Mouse (Mus musculus) kidney, postnatal 14 days (tissue): ENCODE data around the gene Mgst2.
A peak's percentile ranks its signal among the peaks of the same experiment; 100 is the strongest.

ENCODE experiments used
- DNase-seq: peaks from one replicate; pipeline ENCODE4 v3.0.0; 2022; ENCODE audit warnings: mixed read lengths

Gene Mgst2

DNA sequence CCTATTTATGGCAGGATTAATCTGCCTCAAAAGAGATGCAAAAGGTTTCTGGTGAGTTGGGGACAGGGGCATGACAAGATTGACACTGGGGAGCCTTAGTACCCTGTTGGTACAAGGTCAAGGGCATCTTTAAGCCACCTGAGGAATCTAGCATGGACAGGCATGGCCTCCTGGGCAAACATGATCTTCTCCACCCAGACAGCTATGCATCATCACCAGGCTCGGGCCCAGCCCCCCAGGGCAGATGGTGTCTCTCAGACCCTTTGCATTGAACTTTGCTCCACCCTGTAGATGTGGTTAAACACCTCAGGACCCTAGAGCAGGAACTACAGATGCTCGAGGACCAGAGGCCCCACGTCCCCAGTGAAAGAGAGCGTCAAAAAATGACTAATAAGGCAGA is at the start of gene Mgst2:
Gene Mgst2, plus strand, starts transcription at position 301 of the 400 bp plus-strand sequence.
- DNase-seq = no peak

DNA sequence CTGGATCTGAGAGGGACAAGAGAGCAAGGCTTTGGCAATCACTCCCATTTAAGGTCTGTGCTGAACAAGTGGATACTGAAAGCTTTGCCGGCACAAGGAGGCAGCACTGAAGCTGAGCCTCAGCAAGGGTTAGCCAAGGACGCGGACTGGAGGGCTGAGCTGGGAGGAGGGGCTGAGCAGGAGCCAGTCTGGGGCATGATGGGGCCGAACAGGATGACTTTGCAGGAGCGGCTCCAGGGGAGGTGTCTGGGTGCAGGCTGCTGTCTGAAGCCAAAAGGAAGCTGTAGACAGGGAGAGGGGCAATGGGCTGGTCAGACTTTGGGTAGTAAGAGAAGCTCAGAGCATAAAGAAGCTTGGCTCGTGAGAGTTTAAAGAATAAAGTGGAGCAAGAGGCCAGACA is 48.2 kb upstream of the Mgst2 start:
- DNase-seq = peak; percentile 80

DNA sequence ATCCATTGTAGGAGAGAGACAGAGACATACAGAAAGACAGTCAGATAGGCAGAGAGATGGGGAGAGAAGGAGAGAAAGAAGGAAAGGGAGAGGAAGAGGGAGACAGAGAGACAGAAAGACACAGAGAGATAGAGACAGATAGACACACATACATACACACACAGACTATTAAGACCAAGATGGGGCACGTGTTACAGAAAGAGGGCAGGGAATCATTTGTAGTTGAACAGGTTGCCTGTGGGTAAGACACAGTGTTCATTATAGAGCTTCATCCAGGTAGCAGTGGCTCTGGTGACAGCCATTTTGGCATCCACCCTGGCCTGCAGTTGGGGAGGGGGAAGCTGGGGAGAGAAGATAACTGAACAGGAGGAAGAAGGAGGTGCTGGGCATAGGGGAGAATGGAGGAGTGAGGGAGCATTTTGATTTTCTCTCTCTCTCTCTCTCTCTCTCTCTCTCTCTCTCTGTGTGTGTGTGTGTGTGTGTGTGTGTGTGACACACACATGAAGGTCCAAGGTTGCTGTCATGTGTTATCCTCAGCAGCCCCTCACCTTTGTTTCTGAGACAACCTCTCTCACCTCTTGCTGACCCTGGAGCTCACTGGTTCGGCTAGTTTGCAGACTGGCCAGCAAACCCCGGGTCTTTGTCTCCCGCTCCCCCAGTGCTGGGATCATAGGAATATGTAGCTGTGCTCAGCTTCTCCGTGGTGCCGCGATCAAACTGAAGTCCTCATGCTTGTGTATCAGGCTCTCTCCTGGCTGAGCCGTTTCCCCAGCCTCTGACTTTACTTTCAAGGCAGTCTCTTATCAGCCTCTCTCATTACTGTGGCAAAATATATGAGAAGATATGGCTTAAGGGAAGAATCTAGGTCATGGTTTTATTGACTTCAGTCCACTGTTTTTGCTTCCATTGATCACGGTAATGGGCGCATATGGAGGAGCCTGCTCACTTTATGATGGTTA is 47.5 kb upstream of the Mgst2 start:
- DNase-seq = no peak

DNA sequence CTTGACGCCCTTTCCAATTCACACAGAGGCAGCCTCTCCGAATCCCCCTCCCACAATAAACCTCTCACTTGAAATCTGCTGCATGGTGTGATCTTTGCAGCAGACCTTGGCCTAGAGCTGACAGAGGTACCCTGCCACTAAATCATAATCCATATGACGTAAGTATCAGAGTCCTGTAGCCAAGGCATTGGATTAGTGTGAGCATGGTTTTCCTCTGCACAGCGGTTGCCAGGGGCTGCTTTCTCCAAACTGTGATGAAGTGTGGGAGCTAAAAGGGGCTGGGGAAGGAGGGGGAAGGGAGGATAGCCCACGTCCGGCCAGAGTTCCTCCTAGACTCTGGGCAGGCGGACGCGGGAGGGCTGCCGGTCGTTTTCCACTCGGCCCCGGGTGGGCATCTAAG is 45.9 kb upstream of the Mgst2 start:
- DNase-seq = no peak

DNA sequence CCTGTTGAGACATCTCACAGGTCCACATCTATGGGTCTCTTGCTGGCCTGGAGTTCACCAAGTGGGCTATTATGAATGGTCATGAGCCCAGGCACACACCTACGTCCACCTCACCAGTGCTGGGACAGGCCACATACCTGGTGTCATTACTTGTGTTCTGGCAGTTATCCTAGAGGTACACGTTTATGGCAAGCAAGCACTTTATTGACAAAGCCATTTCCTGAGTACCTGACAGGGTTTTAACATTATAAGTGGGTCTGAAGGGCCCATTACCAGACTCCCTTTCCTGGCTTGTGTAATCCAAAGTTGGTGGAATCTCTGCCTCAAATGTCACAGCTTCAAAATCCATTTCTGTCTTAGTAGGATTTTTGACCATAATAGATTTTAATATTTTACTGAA is 36.2 kb upstream of the Mgst2 start:
- no peak for DNase-seq

DNA sequence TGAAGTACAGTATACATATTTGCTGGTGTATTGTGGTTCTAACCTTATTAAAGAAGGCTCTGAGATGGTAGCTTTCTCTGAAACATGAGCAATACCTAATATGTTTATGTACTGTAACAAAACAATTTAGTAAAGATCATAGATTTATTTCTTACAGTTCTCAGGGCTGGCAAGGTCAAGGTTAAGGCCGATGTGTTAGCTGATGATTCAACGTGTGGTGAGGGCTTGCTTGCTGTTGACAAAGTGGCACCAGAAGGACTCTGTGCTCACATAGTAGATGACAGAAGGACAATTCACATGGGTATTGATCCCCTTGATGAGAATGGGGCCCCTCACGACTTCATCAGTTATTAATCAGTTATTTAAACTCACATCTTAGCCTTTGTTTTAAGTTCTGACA is 32.4 kb upstream of the Mgst2 start:
- no peak for DNase-seq

DNA sequence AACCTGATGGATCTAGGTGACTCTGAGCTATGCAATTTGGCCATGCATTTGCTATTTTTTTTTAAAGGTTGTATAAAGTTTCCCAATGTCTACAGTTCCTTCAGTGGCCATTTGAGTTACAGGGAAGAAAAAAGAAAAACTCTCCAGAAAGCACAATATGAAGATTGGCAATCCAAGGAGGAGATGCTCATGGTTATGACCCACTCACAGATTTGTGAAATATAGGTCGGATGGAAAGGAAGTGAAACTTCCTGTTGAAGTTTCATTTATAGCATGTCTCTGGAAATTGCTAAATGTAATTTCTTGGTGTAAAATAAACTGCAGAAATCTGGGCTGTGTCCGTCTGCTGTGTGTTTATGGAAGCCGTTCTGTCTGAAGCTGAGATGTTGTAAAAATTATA is 31.2 kb upstream of the Mgst2 start:
- no peak for DNase-seq

DNA sequence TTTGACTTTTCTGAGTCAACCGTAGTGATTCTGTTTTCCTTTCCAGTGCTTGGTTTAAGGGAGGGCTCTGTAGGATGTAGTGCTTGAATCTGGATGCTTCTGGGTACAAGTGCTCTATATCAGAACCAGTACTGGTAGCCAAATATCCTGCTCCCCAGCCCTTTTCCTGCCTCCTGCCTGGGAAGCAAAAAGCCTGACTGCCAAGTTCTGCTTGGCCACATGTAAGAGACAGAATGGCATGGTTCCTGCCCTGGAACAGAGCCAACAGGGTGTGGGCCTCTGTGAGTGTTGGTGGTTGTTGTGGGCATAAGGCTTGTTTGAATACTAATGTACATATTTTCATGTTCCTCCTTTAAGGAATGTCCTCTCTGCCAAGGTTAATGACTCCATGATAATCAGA is 29.4 kb upstream of the Mgst2 start:
- no peak for DNase-seq

DNA sequence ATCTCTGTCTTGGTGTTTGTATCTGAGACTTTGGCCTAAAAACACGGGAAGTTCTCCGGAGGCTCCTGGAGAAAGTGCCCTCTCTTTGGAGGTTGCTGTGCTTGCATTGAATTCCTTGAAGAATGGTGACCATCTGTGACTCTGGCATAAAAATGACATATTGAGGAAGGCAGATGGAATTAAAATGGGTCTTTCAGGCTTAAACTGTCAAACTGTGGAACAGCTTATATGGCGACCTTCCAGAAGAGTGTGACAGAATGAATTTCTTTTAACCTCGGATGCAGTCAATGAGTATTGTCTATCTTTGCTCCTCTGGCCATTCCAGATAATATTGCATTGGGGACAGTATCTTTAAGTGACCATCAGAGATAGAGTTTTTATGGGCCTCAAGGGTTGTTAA is 28.2 kb upstream of the Mgst2 start:
- no peak for DNase-seq

DNA sequence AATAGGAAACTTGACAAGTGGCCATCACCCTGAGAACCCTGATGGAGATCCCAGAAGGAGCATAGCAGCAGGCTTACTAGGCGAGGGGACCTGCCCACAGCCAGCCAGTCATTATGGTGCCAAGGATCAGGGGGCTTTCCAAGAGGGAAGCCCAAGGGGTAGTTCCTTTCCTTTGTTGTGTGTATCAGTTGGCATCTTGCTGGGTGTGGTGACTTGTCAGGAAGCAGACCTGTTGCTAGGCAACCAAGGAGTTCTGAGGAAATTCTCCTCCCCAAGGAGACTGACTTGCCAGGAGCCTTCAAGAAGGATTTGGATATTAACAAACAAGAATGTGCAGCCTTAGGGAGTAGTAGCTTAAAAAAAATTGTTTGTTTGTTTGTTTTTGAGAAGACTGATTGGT is 25.7 kb upstream of the Mgst2 start:
- DNase-seq = peak; percentile 17

DNA sequence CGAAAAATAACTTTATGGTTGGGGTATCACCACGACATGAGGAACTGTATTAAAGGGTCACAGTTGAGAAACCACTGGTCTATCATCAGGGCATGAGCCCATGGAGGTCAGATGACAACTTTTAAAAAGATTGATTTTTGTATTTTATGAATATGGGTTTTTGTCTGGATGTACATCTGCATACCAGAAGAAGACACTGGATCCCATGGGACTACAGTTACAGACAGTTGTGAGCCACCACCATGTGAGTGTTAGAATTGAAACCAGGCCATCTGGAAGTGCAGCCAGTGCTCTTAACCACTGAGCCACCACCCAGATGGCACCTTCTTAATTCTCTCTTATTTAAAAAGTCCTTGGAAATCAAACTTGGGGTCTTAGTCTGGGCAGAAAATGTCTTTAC is 24.2 kb upstream of the Mgst2 start:
- DNase-seq = no peak

DNA sequence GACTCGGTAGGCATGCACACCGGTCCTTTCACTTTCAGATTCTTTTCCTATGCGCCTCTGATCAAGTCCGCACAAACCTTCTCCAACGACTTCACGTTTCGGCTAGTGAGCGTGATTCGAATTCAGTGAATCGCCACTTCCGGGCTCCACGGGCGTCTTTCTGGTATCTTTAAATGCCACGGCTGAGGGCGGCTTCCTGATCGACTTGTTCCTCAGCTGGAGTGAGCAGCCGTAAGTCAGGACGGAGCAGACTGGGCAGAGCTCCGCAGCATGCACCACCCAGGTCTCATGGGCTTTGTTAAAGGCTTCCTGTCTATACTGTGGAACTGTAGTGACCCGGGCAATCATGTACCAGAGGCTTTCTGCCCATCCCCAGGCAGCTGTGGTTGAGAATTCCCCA is 23.5 kb upstream of the Mgst2 start:
- no peak for DNase-seq

DNA sequence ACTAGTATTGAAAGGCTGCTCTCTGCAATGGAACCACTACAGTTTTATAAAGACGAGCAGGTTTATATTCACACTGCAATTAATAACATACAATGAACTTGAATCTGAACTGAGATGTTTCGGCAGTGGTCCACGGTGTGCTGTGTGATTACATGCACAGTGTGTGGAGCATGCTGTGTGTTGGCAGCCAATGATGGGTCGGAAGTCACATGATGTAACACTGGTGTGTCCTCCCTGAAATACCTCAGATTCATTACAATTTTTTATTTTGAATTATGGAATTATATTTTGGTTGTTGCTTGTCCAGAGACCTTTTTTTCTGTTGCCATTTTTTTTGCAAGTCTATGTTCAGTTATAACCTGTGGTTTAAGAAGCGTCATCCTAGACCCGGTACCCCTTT is 22.8 kb upstream of the Mgst2 start:
- no peak for DNase-seq

DNA sequence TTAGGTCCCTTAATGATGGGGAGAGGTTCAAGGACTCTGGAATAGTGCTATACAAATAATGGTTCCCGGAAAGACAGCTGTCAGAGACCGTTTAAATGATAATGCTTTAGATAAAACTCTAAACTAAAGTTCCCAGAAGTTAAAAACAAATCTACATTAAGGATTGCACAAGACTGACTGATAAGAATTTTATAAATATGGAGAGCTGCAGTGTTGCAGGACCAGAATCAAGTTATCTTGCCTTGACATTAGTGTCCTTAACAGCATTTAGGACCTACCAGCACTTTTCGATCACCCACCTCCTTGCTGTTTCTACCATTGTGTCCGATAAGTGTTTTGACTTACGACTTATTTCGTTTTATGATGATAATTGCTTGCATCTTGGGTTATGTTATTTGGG is 21.9 kb upstream of the Mgst2 start:
- no peak for DNase-seq

DNA sequence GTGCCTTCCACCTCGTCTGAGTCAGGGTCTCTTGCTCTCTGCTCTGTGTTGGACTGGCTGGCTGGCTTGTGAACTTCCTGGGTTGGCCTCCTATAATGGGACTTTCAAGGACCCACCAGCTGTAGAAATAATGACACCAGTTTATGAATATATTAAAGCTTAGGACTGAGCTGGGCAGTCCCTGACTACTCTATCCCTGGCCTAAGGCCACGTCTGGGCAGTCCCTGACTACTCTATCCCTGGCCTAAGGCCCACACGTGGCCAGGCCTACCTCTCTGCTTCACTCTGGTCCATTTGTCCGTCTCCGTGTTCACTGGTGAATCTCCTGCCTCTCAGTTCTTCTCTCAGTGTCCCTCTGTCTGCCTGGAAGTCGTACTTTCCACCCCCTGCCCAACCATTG is 14.7 kb upstream of the Mgst2 start:
- DNase-seq = no peak

DNA sequence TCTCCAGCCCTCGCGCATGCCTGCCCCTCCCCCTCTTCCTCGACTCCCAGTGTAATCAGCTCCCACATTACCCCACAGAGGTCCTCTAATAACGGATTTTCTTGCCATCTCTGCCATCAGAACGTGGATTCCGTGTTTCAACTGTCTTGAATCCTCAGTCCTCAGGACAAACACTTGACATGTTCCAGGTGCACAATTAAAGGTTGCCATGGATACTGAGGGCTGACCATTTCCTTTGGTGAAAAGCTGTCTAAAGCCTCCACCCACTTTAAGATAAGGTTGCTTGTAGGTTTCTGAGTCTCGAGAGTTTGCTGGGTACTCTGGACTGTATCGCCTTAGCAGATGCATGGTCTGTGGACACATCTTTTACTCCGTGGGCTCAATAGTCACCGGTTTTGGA is 13.9 kb upstream of the Mgst2 start:
- DNase-seq = no peak

DNA sequence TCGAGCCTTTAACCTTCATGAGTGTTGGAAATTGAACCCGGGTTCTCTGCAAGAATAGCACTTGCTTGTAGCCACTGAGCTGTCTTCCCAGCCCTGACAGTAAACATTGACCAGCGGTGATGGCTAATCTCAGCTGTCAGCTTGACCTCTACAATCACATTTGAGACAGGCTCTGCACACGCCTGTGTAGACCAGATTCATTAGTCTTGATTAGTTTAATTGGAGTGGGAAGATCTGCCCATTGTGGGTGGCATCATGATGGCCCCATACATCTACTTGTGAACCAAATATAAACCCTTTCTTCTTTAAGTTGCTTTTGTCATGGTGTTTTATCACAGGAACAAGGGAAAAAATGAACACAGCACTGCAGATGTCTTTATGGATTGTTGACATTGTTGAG is 12.8 kb upstream of the Mgst2 start:
- DNase-seq = no peak

DNA sequence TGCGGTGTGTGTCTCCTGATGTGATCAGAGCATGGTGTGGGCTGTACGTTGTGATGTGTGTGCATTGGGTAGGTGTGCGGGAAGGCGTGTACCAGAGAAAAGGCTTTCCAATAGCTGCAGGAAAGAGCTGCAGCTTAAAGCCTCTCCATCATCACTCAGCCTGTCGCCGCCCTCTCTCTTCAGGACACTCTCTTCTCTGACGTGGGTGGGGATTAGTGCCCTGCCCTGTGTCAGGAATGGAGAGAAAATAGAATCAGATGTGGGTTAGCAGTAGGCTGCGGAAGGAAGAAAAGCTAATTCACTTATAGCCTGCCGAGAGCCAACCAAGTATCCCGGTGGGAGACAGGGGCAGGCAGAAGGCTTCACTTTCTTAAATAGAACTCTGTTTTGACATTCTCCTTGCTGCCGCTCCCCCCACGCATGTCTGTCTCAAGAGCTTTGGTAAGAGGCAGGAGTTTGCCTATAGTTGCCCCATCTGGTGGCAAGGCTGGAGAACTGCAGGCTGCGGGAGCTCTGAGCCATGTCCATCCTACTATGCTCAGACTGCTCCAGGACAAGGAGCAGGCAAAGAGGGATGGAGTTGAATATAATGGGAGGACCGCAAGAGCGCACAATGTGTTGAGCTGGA is 12.0 kb upstream of the Mgst2 start:
- DNase-seq = peak; percentile 81

DNA sequence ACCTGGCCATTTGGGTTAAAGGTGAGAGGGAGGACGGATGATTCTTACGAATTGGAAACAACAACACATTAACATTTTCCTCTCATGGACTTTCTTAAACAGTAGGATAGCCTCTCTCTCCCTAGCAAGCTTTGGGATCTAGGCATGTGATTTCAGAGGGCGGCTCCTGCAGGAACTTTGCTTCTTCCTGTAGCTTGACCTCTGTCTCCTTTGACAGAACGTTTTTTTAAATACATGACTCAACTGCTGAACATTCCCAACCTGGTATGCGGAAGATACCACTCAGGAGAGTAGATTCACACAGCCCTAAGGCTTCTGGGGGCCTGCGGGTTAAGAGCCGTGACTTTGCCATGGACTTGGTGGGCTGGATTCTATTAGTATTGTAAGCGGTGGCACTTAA is 10.7 kb upstream of the Mgst2 start:
- peak; percentile 50 for DNase-seq

DNA sequence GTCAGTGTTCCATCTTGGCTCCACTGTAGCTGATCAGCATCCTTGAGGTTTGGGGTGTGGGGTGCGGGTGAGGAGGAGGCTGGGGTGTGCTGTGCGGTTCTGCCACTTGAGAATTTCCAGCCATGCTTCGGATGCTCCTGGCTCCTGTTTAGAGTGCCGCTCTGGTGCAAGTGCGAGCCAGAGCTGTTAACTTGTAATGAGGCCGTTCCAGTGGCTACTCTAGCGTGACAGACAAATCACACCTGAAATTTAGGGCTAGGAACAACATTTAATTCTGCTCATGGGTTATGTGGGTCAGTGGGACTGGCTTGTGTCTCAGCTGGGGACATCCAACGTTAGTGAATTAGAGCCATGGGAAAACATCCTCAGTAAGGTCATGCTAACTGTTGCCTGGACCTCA is 10.2 kb upstream of the Mgst2 start:
- DNase-seq = peak; percentile 31

DNA sequence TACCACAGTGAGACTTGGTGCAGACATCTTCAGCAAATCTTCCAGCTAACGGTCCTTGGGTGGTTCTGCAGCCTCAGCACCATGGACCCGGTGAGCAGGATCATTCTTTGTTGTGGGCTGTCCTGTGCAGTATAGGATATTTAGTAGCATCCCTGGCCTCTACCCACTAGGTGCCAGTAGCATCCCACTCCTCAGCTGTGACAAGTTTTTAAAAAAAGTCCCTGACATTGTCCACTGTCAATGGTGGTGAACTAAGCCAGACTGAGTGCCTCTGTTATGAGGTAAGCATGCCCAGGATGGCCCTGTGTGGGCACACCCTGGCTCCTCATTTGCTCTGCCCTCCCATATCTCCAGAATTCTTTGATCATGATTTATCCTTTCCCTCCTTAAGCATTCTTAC is 9.0 kb upstream of the Mgst2 start:
- no peak for DNase-seq

DNA sequence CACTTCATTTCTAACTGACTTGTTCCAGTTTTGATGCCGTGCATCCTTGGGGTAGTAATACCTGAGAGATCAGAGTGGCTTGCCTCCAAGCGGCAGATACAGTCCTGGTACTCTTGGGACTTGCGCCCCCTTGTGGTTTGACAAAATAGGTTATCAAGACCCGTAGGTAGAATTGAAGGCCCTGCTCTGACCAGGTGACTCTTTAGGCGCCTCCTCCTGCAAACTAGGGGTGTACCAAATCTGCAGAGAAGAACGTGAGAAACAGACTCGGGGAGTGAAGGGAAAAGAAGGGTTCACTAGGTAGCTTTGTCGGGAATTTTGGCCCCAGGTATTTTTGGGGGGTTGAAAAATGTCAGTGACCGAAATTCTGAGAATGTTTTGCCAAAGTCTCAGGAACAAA is 7.9 kb upstream of the Mgst2 start:
- DNase-seq = peak; percentile 87

DNA sequence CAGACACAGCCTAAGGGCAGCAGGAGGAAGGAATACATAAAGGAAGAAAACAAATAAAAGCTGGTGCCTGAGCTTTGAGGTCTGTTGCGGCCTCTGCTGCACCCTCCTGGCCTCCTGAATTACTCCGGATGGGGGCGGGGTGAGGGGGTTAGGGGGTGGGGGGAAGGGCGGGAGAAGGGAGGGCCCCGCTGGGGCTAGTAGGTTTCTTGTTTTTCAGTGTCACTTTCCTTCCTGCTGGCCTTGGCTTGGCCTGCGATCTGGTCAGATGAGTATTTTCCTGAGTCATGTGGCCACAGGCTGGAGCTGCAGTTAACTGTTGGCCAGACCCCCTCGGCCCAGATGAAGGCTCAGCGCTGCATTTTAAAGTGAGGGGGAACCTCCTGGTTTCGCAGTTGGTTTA is 7.5 kb upstream of the Mgst2 start:
- DNase-seq = peak; percentile 61

DNA sequence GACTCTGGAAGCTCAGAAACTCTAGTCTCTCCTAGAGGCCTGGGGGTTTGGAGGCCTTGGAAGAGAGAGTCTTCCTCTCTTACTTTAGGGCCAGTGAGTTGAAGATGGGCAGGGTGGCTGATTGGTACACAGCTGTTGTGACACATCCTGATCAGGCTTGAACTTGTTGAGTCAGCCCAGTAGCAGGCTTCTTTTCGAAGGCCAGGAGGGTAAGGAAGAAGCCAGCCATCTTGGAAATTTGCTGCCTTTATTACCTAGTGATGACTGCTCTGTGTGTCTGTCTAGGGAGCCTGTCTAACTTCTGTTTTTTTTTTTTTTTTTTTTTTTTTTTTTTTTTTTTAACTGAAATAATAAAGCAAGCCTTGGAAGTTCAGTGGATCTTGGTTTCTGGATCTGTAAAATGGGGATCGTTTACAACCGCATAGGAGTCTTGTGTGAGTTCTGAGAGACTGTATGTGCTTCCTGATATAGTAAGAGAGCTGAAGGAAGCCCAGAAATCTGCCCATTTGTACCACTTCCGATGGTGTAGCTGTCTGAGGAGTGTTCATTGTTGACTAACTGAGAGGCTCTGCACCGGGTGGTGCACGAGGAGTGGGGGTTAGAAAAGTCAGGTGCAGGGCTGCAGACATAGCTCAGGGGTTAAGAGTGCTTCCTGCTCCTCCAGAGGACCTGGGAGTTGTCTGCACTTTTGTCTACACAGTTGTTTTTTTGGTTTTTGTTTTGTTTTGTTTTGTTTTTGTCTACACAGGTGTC is 5.7 kb upstream of the Mgst2 start:
- no peak for DNase-seq
